In the genomic region with DNA sequence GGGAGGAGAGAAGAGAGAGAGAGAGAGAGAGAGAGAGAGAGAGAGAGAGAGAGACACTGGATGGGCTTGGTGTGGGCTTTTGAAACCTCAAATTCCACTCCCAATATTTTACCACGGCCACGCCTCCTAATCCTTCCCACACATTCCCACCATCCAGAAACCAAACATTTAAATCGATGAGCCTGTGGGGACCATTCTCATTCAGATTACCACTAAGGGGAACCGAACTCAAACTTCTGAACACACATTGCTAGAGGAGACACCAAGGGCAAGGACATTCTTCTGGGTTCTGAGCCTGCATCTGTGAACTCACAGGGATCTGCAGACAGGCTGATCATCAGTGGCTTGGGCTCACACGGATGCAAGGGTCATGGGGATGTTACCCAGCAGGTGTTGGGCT, we compare ENCODE assay signal across 20 mouse cellular contexts. TPM values are rescaled to one million over a fixed set of nuclear protein-coding genes. Genes with fewer than 3 reads are reported as not detected.
"Had no signal": no experiment of that assay in that cellular context is flagged by ENCODE, and none has a peak within 500 bp of the region (broad histone marks: within the 10 kb centered on the region; RNA-seq: fewer than 3 reads in every experiment).

No protein-coding gene starts in this region.

- H3K4me1 ChIP-seq: lung, embryonic 15.5 days; midbrain, embryonic 12.5 days; neural tube, embryonic 13.5 days; neural tube, embryonic 15.5 days had no signal

- H3K4me3 ChIP-seq: lung, embryonic 15.5 days; megakaryocyte, embryonic 14.5 days; midbrain, embryonic 12.5 days; myocyte; neural tube, embryonic 13.5 days; neural tube, embryonic 15.5 days had no signal

- ATAC-seq: liver, postnatal 0 days; lung, postnatal 0 days; midbrain, embryonic 16.5 days had no signal

- H3K4me2 ChIP-seq: lung, embryonic 15.5 days; midbrain, embryonic 12.5 days; neural tube, embryonic 13.5 days; neural tube, embryonic 15.5 days had no signal

- H3K27me3 ChIP-seq: lung, embryonic 15.5 days; midbrain, embryonic 12.5 days; neural tube, embryonic 13.5 days had no signal

- DNase-seq: liver, postnatal 0 days; lung, adult 2 months; midbrain, embryonic 14.5 days; retina, postnatal 1 day; right cerebral cortex, adult 18-20 months; right cerebral cortex, postnatal 25 days; right cerebral cortex, postnatal 4 days; spleen, adult 18-20 months; thymus, adult 18-20 months; thymus, postnatal 14 days; thymus, postnatal 36 days had no signal

- H3K9ac ChIP-seq: liver, postnatal 0 days; lung, embryonic 15.5 days; midbrain, embryonic 12.5 days; neural tube, embryonic 13.5 days; neural tube, embryonic 15.5 days had no signal

- H3K27ac ChIP-seq: lung, embryonic 15.5 days; macrophage; midbrain, embryonic 12.5 days; neural tube, embryonic 13.5 days; neural tube, embryonic 15.5 days had no signal

- H3K36me3 ChIP-seq: lung, embryonic 15.5 days; midbrain, embryonic 12.5 days; neural tube, embryonic 13.5 days; neural tube, embryonic 15.5 days had no signal

- H3K9me3 ChIP-seq: lung, embryonic 15.5 days; midbrain, embryonic 12.5 days; neural tube, embryonic 13.5 days; neural tube, embryonic 15.5 days had no signal

RNA-seq across cellular contexts. Expression of gene Clic6, which starts 2.9 kb away (rescaled TPM):
- polyA plus RNA-seq: macrophage, myocyte had no signal
